Mouse (Mus musculus): ENCODE measurements at regions not wholly inside any gene's neighbourhood (a gene's known extent, or its start where the extent isn't known, plus 50 kb on each side); places are given as distances from the start of the nearest gene placed in this dataset.
A peak's percentile ranks its signal among the peaks of the same experiment; 100 is the strongest.

GRCm38 (mm10) chr4:5206394-5207099 lies 413.4 kb upstream of the Impad1 start:
- TF ChIP-seq CTCF (IDR thresholded peaks at IDR 0.05; ENCODE audit: low read depth, low read length) (no peak), POLR2A (IDR thresholded peaks at IDR 0.05; ENCODE audit: extremely low read depth, insufficient read depth, low read length) (no peak)
- Histone ChIP-seq H3K36me3 (ENCODE audit: control insufficient read depth, insufficient read depth, low read length) (no peaks in the 10 kb centered on the region), H3K9ac (ENCODE audit: low read depth, low read length) (no peak overlapping the region), H3K4me3 (ENCODE audit: insufficient read depth, low read depth, low read length) (no peak overlapping the region), H3K27ac (replicated peaks; ENCODE audit: insufficient read depth, low read depth, low read length) (no peak overlapping the region), H3K79me2 (ENCODE audit: control insufficient read depth, insufficient read depth, low read length) (no peaks in the 10 kb centered on the region), H3K4me1 (ENCODE audit: control insufficient read depth, insufficient read depth, low read length) (no peaks in the 10 kb centered on the region), H3K27me3 (ENCODE audit: control insufficient read depth, insufficient read depth, low read length) (no peaks in the 10 kb centered on the region)
- no peak for DNase-seq (ENCODE audit: extremely low read depth, low read depth, low spot score)
- 47% methylated on average over 1 of the region's 1 CpGs for WGBS

- Histone ChIP-seq H3K27me3 (ENCODE audit: control insufficient read depth, insufficient read depth, low read length) (no peaks in the 10 kb centered on the region), H3K9ac (ENCODE audit: low read depth, low read length) (no peak overlapping the region), H3K79me2 (ENCODE audit: control insufficient read depth, insufficient read depth, low read length) (no peaks in the 10 kb centered on the region), H3K27ac (replicated peaks; ENCODE audit: insufficient read depth, low read depth, low read length) (no peak overlapping the region), H3K36me3 (ENCODE audit: control insufficient read depth, insufficient read depth, low read length) (no peaks in the 10 kb centered on the region), H3K4me3 (ENCODE audit: insufficient read depth, low read depth, low read length) (no peak overlapping the region), H3K4me1 (ENCODE audit: control insufficient read depth, insufficient read depth, low read length) (no peaks in the 10 kb centered on the region)
- TF ChIP-seq POLR2A (IDR thresholded peaks at IDR 0.05; ENCODE audit: extremely low read depth, insufficient read depth, low read length) (no peak), CTCF (IDR thresholded peaks at IDR 0.05; ENCODE audit: low read depth, low read length) (no peak)
- 82% methylated on average over 7 of the region's 7 CpGs for WGBS
- DNase-seq (ENCODE audit: extremely low read depth, low read depth, low spot score): no peak
Measured at GRCm38 (mm10) chr4:5205328-5206208, 412.4 kb upstream of the Impad1 start.

GRCm38 (mm10) chr4:5194272-5194671 lies 401.1 kb upstream of the Impad1 start:
- Histone ChIP-seq H3K4me1 (ENCODE audit: control insufficient read depth, insufficient read depth, low read length) (no peaks in the 10 kb centered on the region), H3K27ac (replicated peaks; ENCODE audit: insufficient read depth, low read depth, low read length) (no peak overlapping the region), H3K36me3 (ENCODE audit: control insufficient read depth, insufficient read depth, low read length) (no peaks in the 10 kb centered on the region), H3K4me3 (ENCODE audit: insufficient read depth, low read depth, low read length) (no peak overlapping the region), H3K9ac (ENCODE audit: low read depth, low read length) (no peak overlapping the region), H3K79me2 (ENCODE audit: control insufficient read depth, insufficient read depth, low read length) (no peaks in the 10 kb centered on the region), H3K27me3 (ENCODE audit: control insufficient read depth, insufficient read depth, low read length) (no peaks in the 10 kb centered on the region)
- WGBS: 57% methylated on average over 3 of the region's 3 CpGs
- no peak for TF ChIP-seq POLR2A (IDR thresholded peaks at IDR 0.05; ENCODE audit: extremely low read depth, insufficient read depth, low read length)
- TF ChIP-seq CTCF (IDR thresholded peaks at IDR 0.05; ENCODE audit: low read depth, low read length): no peak
- no peak for DNase-seq (ENCODE audit: extremely low read depth, low read depth, low spot score)

- Histone ChIP-seq H3K36me3 (ENCODE audit: control insufficient read depth, insufficient read depth, low read length) (no peaks in the 10 kb centered on the region), H3K4me1 (ENCODE audit: control insufficient read depth, insufficient read depth, low read length) (no peaks in the 10 kb centered on the region), H3K4me3 (ENCODE audit: insufficient read depth, low read depth, low read length) (no peak overlapping the region), H3K27me3 (ENCODE audit: control insufficient read depth, insufficient read depth, low read length) (no peaks in the 10 kb centered on the region), H3K79me2 (ENCODE audit: control insufficient read depth, insufficient read depth, low read length) (no peaks in the 10 kb centered on the region), H3K9ac (ENCODE audit: low read depth, low read length) (no peak overlapping the region), H3K27ac (replicated peaks; ENCODE audit: insufficient read depth, low read depth, low read length) (no peak overlapping the region)
- WGBS: 52% methylated on average over 1 of the region's 1 CpGs
- DNase-seq (ENCODE audit: extremely low read depth, low read depth, low spot score): no peak
- TF ChIP-seq CTCF (IDR thresholded peaks at IDR 0.05; ENCODE audit: low read depth, low read length): no peak
- no peak for TF ChIP-seq POLR2A (IDR thresholded peaks at IDR 0.05; ENCODE audit: extremely low read depth, insufficient read depth, low read length)
Measured at GRCm38 (mm10) chr4:5181591-5181990, 388.4 kb upstream of the Impad1 start.

- H3K4me1 ChIP-seq (ENCODE audit: control insufficient read depth, insufficient read depth, low read length): no peaks in the 10 kb centered on the region
- no peak overlapping the region for H3K27ac ChIP-seq (replicated peaks; ENCODE audit: insufficient read depth, low read depth, low read length)
- H3K36me3 ChIP-seq (ENCODE audit: control insufficient read depth, insufficient read depth, low read length): no peaks in the 10 kb centered on the region
- WGBS: 75% methylated on average over 11 of the region's 11 CpGs
- no peak for TF ChIP-seq POLR2A (IDR thresholded peaks at IDR 0.05; ENCODE audit: extremely low read depth, insufficient read depth, low read length)
- TF ChIP-seq CTCF (IDR thresholded peaks at IDR 0.05; ENCODE audit: low read depth, low read length): no peak
- no peaks in the 10 kb centered on the region for H3K79me2 ChIP-seq (ENCODE audit: control insufficient read depth, insufficient read depth, low read length)
- H3K4me3 ChIP-seq (ENCODE audit: insufficient read depth, low read depth, low read length): no peak overlapping the region
- no peak overlapping the region for H3K9ac ChIP-seq (ENCODE audit: low read depth, low read length)
- DNase-seq (ENCODE audit: extremely low read depth, low read depth, low spot score): peak; percentile 6
- H3K27me3 ChIP-seq (ENCODE audit: control insufficient read depth, insufficient read depth, low read length): no peaks in the 10 kb centered on the region
Measured at GRCm38 (mm10) chr4:5178991-5179693, 386.0 kb upstream of the Impad1 start.

Measured in liver, adult 2 months (tissue).